Mouse (Mus musculus) MEL (cell line): ENCODE measurements around the gene Ifnar1. TPM values are rescaled to one million over a fixed set of nuclear protein-coding genes. Genes with fewer than 3 reads are reported as not detected.
A peak's percentile ranks its signal among the peaks of the same experiment; 100 is the strongest.

Experiments used
- DNase-seq: peaks from one replicate; pipeline ENCODE4 v3.0.0; 2011; ENCODE audit warnings: low read depth, low spot score
- H3K27ac ChIP-seq: 2 replicates; pipeline ENCODE4 v1.5.1; 2012; ENCODE audit warnings: low read depth, mild to moderate bottlenecking, control low read depth, low read length, moderate library complexity; ENCODE audit not compliant: control insufficient read depth
- H3K27me3 ChIP-seq, 2 experiments: fragments of 150-350 bp in 1 of 2; sonication (generic) in 1 of 2; 2 replicates each; pipeline ENCODE4 v1.6.1; 2012; ENCODE audit warnings: low read length in 2 of 2, mild to moderate bottlenecking in 2 of 2, improper control_type of control experiment in 1 of 2, moderate library complexity in 1 of 2; ENCODE audit not compliant: insufficient read depth in 2 of 2, control insufficient read depth in 1 of 2
- H3K36me3 ChIP-seq, 2 experiments: 2 replicates each; pipeline ENCODE4 v1.6.1; 2012 to 2014; ENCODE audit warnings: low read length in 2 of 2, improper control_type of control experiment in 1 of 2, inconsistent platforms in 1 of 2, mild to moderate bottlenecking in 1 of 2; ENCODE audit not compliant: insufficient read depth in 2 of 2, control insufficient read depth in 1 of 2
- H3K4me1 ChIP-seq, 2 experiments: fragments of 150-350 bp in 1 of 2; sonication (generic) in 1 of 2; 2 replicates each; pipeline ENCODE4 v1.6.1; 2012; ENCODE audit warnings: low read length in 2 of 2, improper control_type of control experiment in 1 of 2, mild to moderate bottlenecking in 1 of 2; ENCODE audit not compliant: insufficient read depth in 2 of 2, control insufficient read depth in 1 of 2
- H3K4me3 ChIP-seq, 2 experiments: fragments of 150-350 bp in 1 of 2; sonication (generic) in 1 of 2; 2 replicates each; pipeline ENCODE4 v1.5.1; 2012; ENCODE audit warnings: low read depth in 2 of 2, low read length in 2 of 2, mild to moderate bottlenecking in 2 of 2, moderate library complexity in 2 of 2, control low read depth in 1 of 2, improper control_type of control experiment in 1 of 2; ENCODE audit not compliant: control insufficient read depth in 1 of 2, insufficient read depth in 1 of 2
- H3K79me2 ChIP-seq: 2 replicates; pipeline ENCODE4 v1.6.1; 2012; ENCODE audit warnings: mild to moderate bottlenecking, low read length, moderate library complexity; ENCODE audit not compliant: control insufficient read depth, poor library complexity, insufficient read depth
- H3K9ac ChIP-seq: 2 replicates; pipeline ENCODE4 v1.6.1; 2012; ENCODE audit warnings: low read depth, mild to moderate bottlenecking, control low read depth, low read length, moderate library complexity; ENCODE audit not compliant: control insufficient read depth, poor library complexity, severe bottlenecking
- H3K9me3 ChIP-seq: fragments of 150-350 bp; sonication (generic); replicated peaks from 2 replicates; pipeline ENCODE4 v1.6.1; 2012; ENCODE audit warnings: mild to moderate bottlenecking, low read length, improper control_type of control experiment, moderate library complexity; ENCODE audit not compliant: insufficient read depth
- BHLHE40 ChIP-seq: IDR thresholded peaks from 2 replicates; pipeline ENCODE4 v1.6.1; 2012; ENCODE audit warnings: low read depth, mild to moderate bottlenecking, inconsistent platforms, low read length, improper control_type of control experiment, borderline replicate concordance
- CHD1 ChIP-seq: IDR thresholded peaks from 2 replicates; pipeline ENCODE4 v1.6.1; 2012; ENCODE audit warnings: low read depth, mild to moderate bottlenecking, inconsistent platforms, low read length, improper control_type of control experiment
- CTCF ChIP-seq, 3 experiments: IDR thresholded peaks in 2 of 3; conservative IDR thresholded peaks in 1 of 3; 2 replicates each; pipeline ENCODE4 v1.5.1; 2011 to 2012; ENCODE audit warnings: low read length in 3 of 3, low read depth in 2 of 3, mild to moderate bottlenecking in 2 of 3, improper control_type of control experiment in 1 of 3, inconsistent platforms in 1 of 3, mixed read lengths in 1 of 3, moderate library complexity in 1 of 3; ENCODE audit not compliant: control insufficient read depth in 1 of 3, insufficient read depth in 1 of 3, poor library complexity in 1 of 3, severe bottlenecking in 1 of 3
- E2F4 ChIP-seq: IDR thresholded peaks from 2 replicates; pipeline ENCODE4 v1.6.1; 2011; ENCODE audit warnings: low read depth, low read length, improper control_type of control experiment, borderline replicate concordance
- EP300 ChIP-seq, 2 experiments: IDR thresholded peaks; 2 replicates each; pipeline ENCODE4 v1.6.1; 2011; ENCODE audit warnings: improper control_type of control experiment in 2 of 2, low read length in 2 of 2, low read depth in 1 of 2, mild to moderate bottlenecking in 1 of 2
- ETS1 ChIP-seq: IDR thresholded peaks from 2 replicates; pipeline ENCODE4 v1.6.1; 2012; ENCODE audit warnings: low read depth, mild to moderate bottlenecking, inconsistent platforms, low read length, improper control_type of control experiment, moderate library complexity
- GABPA ChIP-seq: IDR thresholded peaks from 2 replicates; pipeline ENCODE4 v1.6.1; 2012; ENCODE audit warnings: low read depth, mild to moderate bottlenecking, inconsistent platforms, low read length, improper control_type of control experiment, moderate library complexity
- MAX ChIP-seq: IDR thresholded peaks from 2 replicates; pipeline ENCODE4 v1.6.1; 2011; ENCODE audit warnings: low read length, improper control_type of control experiment
- MEF2A ChIP-seq: IDR thresholded peaks from 2 replicates; pipeline ENCODE4 v1.6.1; 2014; ENCODE audit warnings: low read depth, mild to moderate bottlenecking, inconsistent platforms, low read length, improper control_type of control experiment; ENCODE audit not compliant: poor library complexity, insufficient replicate concordance, severe bottlenecking; ENCODE audit errors: extremely low read depth
- NELFE ChIP-seq: IDR thresholded peaks from 2 replicates; pipeline ENCODE4 v1.6.1; 2011; ENCODE audit warnings: low read depth, low read length, improper control_type of control experiment
- RCOR1 ChIP-seq: IDR thresholded peaks from 2 replicates; pipeline ENCODE4 v1.6.1; 2012; ENCODE audit warnings: low read depth, mild to moderate bottlenecking, inconsistent platforms, low read length, improper control_type of control experiment
- SIN3A ChIP-seq: IDR thresholded peaks from 2 replicates; pipeline ENCODE4 v1.6.1; 2012; ENCODE audit warnings: low read length, improper control_type of control experiment, inconsistent platforms
- TAL1 ChIP-seq: IDR thresholded peaks from 2 replicates; pipeline ENCODE4 v1.6.1; 2012; ENCODE audit warnings: mild to moderate bottlenecking, inconsistent platforms, low read length, moderate library complexity, mixed read lengths
- TBP ChIP-seq: IDR thresholded peaks from 2 replicates; pipeline ENCODE4 v1.8.0; 2011; ENCODE audit warnings: low read depth, low read length, improper control_type of control experiment
- TCF12 ChIP-seq: IDR thresholded peaks from 2 replicates; pipeline ENCODE4 v1.6.1; 2014; ENCODE audit warnings: low read depth, mild to moderate bottlenecking, inconsistent platforms, low read length, improper control_type of control experiment, moderate library complexity
- ZMIZ1 ChIP-seq: IDR thresholded peaks from 2 replicates; pipeline ENCODE4 v1.6.1; 2012; ENCODE audit warnings: low read depth, mild to moderate bottlenecking, inconsistent platforms, low read length, improper control_type of control experiment, moderate library complexity
- polyA plus RNA-seq, 2 experiments: library from polyadenylated mRNA; stranded (reverse) in 1 of 2; unstranded in 1 of 2; fragments of >175 nt in 1 of 2; fragments of >200 nt in 1 of 2; gene quantifications; 2 replicates each; pipeline versions ENCODE4 v1.2.1 to v1.2.4; 2012; ENCODE audit warnings: low replicate concordance in 2 of 2, low read depth in 1 of 2; ENCODE audit not compliant: insufficient read length in 2 of 2, insufficient read depth in 1 of 2, missing spikeins in 1 of 2
- total RNA-seq: library from RNA; depleted of rRNA; stranded (reverse); fragments of 300-350 nt; gene quantifications from 2 replicates; pipeline ENCODE4 v1.2.3, GENCODE M21; 2012

The Ifnar1 gene
- total and polyA plus RNA-seq, 3 experiments, result 10.3 to 20.2 TPM; not detected in 1

DNA sequence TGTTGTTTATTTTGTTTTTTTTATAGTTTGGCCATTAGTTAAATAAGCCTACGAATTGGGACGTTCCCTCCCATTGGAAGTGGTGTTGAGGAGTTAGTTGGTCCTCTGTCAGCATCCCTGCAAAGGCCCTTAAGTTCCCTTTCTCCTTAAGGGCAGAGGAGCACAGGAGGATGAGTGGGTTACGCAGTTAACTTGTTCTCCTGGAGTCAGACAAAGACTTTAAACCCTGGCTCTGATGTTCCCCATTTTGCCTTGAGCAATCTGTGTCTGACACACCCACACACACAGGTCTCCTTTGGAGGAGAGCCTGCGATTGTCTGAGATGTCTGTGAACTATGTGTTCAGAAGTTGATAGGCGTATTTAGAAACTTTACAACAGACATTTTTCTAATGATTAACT, 62.9 kb downstream of the Ifnar1 start:
- Histone ChIP-seq H3K4me1 (peaks cover 14 to 41% of the 10 kb centered on the region in 2 experiments), H3K9me3 (no peaks in the 10 kb centered on the region), H3K79me2 (peaks cover 2% of the 10 kb centered on the region; the same call in 1 of the 2 replicates), H3K36me3 (peaks cover 0 to 33% of the 10 kb centered on the region in 2 experiments; a peak in 2 of 4 replicates), H3K9ac (no peak overlapping the region), H3K27me3 (no peaks in the 10 kb centered on the region), H3K4me3 (peak overlapping the region; percentile 67 to 83; a peak in 3 of 4 replicates), H3K27ac (peak overlapping the region; percentile 2; the same call in 1 of the 2 replicates)
- peak; percentile 80 for DNase-seq
- TF ChIP-seq ETS1, result 0 out of 2 replicates have a peak, but pooled peaks have one; percentile 37
- TF ChIP-seq SIN3A, result no peak
- no peak for TF ChIP-seq MAX
- 0 out of 2 replicates have a peak, but pooled peaks have one; percentile 28 for TF ChIP-seq TCF12
- TF ChIP-seq TAL1, result peak; percentile 36
- TF ChIP-seq CHD1, result no peak
- TF ChIP-seq CTCF (IDR thresholded peaks at IDR 0.05 in 2 of 3, conservative IDR thresholded peaks at IDR 0.05 in 1 of 3; ENCODE audit: control insufficient read depth in 1 of 3, insufficient read depth in 1 of 3, low read depth in 2 of 3, low read length in 3 of 3, poor library complexity in 1 of 3, severe bottlenecking in 1 of 3), result no peak
- TF ChIP-seq EP300 (IDR thresholded peaks at IDR 0.05; ENCODE audit: low read depth in 1 of 2, low read length in 2 of 2), result peak; percentile 40 to 47; a peak in 3 of 4 replicates
- 0 out of 2 replicates have a peak, but pooled peaks have one; percentile 38 for TF ChIP-seq BHLHE40
- peak; percentile 52; the same call in 1 of the 2 replicates for TF ChIP-seq TBP
- no peak for TF ChIP-seq NELFE
- no peak for TF ChIP-seq ZMIZ1
- TF ChIP-seq MEF2A, result no peak
- peak; percentile 90 for TF ChIP-seq RCOR1
- TF ChIP-seq E2F4, result no peak

DNA sequence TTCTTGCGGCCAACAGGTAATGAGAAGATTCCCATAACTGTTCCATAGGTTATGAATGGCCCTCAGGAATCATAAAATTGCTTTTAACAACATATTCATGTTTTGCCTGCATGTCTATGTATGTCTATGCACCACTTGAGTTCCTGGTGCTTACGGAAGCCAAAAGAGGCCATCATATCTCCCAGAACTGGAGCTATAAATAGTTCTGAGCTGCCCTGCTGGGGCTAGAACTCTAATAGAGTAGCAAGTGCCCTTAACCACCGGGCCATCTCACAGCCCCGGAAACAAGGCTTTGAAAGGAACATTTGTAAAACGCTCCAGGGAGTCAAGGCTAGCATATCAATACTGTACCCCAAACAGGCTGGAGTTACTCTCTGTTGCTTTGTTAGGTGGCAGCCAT, 63.5 kb downstream of the Ifnar1 start:
- TF ChIP-seq GABPA (no peak), MEF2A (0 out of 2 replicates have a peak, but pooled peaks have one; percentile 43), NELFE (no peak)
- Histone ChIP-seq H3K27me3 (no peaks in the 10 kb centered on the region), H3K9me3 (no peaks in the 10 kb centered on the region), H3K4me1 (peaks cover 10 to 39% of the 10 kb centered on the region in 2 experiments), H3K27ac (no peak overlapping the region), H3K4me3 (no peak overlapping the region), H3K9ac (no peak overlapping the region), H3K36me3 (peaks cover 0 to 30% of the 10 kb centered on the region in 2 experiments; a peak in 2 of 4 replicates), H3K79me2 (peaks cover 2% of the 10 kb centered on the region; the same call in 1 of the 2 replicates)
- DNase-seq, result no peak
